10 mouse cellular contexts compared by ENCODE assay signal in the genomic region with DNA sequence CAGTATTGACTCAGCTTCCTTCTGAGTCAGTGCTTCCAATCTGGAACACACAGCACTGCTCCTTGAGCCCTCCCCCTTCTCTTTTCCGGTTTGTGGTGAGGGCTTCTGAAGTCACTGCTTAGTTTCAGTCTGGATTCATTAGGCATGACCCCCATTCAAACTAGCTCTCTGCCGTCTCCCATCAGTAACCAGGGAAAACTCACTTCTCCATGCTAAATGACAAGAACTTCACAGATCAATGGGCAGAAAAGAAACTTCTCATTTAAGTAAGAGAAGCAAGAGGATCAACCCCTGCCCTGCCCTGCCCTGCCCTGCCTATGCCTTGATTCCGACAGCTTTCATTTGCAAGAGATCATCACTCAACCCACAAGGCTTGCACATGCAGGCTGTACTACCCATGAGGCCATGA.
A peak's percentile ranks its signal among the peaks of the same experiment; 100 is the strongest.
DNase-seq lines count a peak whose midpoint lies in the region; ATAC-seq lines count a peak whose summit lies in the region.
"Had no signal": no experiment of that assay in that cellular context is flagged by ENCODE, and none has a peak within 500 bp of the region (broad histone marks: within the 10 kb centered on the region; RNA-seq: fewer than 3 reads in every experiment).

No protein-coding gene starts in this region.

- no peak overlapping the region for H3K4me2 ChIP-seq in hindbrain, embryonic 12.5 days (replicated peaks)
- H3K4me2 ChIP-seq in hindbrain, embryonic 16.5 days (ENCODE audit: low read length): no peak overlapping the region
- H3K4me2 ChIP-seq: embryonic facial prominence, embryonic 13.5 days had no signal

- H3K4me1 ChIP-seq in hindbrain, embryonic 12.5 days: peaks cover 35% of the 10 kb centered on the region
- H3K4me1 ChIP-seq in hindbrain, embryonic 16.5 days (ENCODE audit: control insufficient read depth, insufficient read depth, low read depth, low read length): peaks cover 17% of the 10 kb centered on the region

- H3K27me3 ChIP-seq in hindbrain, embryonic 12.5 days: no peaks in the 10 kb centered on the region
- no peaks in the 10 kb centered on the region for H3K27me3 ChIP-seq in hindbrain, embryonic 16.5 days (replicated peaks; ENCODE audit: control insufficient read depth, insufficient read depth, low read length)
- H3K27me3 ChIP-seq: embryonic facial prominence, embryonic 13.5 days had no signal

- no peak overlapping the region for H3K9ac ChIP-seq in hindbrain, embryonic 12.5 days
- H3K9ac ChIP-seq in hindbrain, embryonic 16.5 days (ENCODE audit: low read depth, low read length): no peak overlapping the region
- H3K9ac ChIP-seq: embryonic facial prominence, embryonic 13.5 days had no signal

- no peaks in the 10 kb centered on the region for H3K9me3 ChIP-seq in hindbrain, embryonic 12.5 days (replicated peaks)
- no peaks in the 10 kb centered on the region for H3K9me3 ChIP-seq in hindbrain, embryonic 16.5 days (ENCODE audit: control insufficient read depth, low read length)
- H3K9me3 ChIP-seq: embryonic facial prominence, embryonic 13.5 days had no signal

- H3K27ac ChIP-seq in hindbrain, embryonic 12.5 days: no peak overlapping the region
- H3K27ac ChIP-seq in hindbrain, embryonic 16.5 days (ENCODE audit: low read depth, low read length): no peak overlapping the region
- H3K27ac ChIP-seq: embryonic facial prominence, embryonic 13.5 days had no signal

- peak; percentile 43 for DNase-seq in A20 (ENCODE audit: low read depth, low spot score)
- peak; percentile 38 for DNase-seq in lung, postnatal 25 days (ENCODE audit: low spot score)
- no peak for DNase-seq in cerebellum, postnatal 14 days
- no peak for DNase-seq in gastrocnemius, postnatal 36 days
- DNase-seq in left cerebral cortex, adult 9 months (ENCODE audit: low spot score in 2 of 2): no peak
- DNase-seq: layer of hippocampus, adult 9-11 months had no signal

- H3K36me3 ChIP-seq in hindbrain, embryonic 12.5 days: no peaks in the 10 kb centered on the region
- H3K36me3 ChIP-seq in hindbrain, embryonic 16.5 days (ENCODE audit: control insufficient read depth, insufficient read depth, low read length): no peaks in the 10 kb centered on the region
- H3K36me3 ChIP-seq: embryonic facial prominence, embryonic 13.5 days had no signal

- ATAC-seq in hindbrain, embryonic 12.5 days (ENCODE audit: low FRiP score): 0 out of 2 replicates have a peak, but pooled peaks have one; percentile 24
- no peak for ATAC-seq in hindbrain, embryonic 16.5 days
- ATAC-seq in common myeloid progenitor, adult 5-6 weeks (replicated peaks; ENCODE audit: low read depth, poor library complexity, severe bottlenecking): peak; percentile 74

- intact Hi-C loops in gastrocnemius, postnatal 36 days (cut with DNase I): no loop called here

- H3K4me3 ChIP-seq in hindbrain, embryonic 12.5 days: no peak overlapping the region
- H3K4me3 ChIP-seq in hindbrain, embryonic 16.5 days (ENCODE audit: low read length): no peak overlapping the region
- H3K4me3 ChIP-seq: embryonic facial prominence, embryonic 13.5 days had no signal

- WGBS in hindbrain, embryonic 12.5 days: 17% methylated on average over 3 of the region's 3 CpGs
- WGBS in hindbrain, embryonic 16.5 days: 22% methylated on average over 3 of the region's 3 CpGs

Comparison
In these comparisons a context has a peak if more than half of its experiments do, and no peak if none do; other contexts are left out.
1. DNase-seq: peak in A20 (single experiment) and lung, postnatal 25 days (single experiment); none in cerebellum, postnatal 14 days (0 of 2), gastrocnemius, postnatal 36 days (0 of 2) and left cerebral cortex, adult 9 months (0 of 2).